Mouse (Mus musculus) bone marrow macrophage, adult 2 months (primary cell): ENCODE measurements around the gene Taf8. TPM values are rescaled to one million over a fixed set of nuclear protein-coding genes. Genes with fewer than 3 reads are reported as not detected.

Source experiments
- H3K27ac ChIP-seq: 2 replicates; pipeline ENCODE4 v1.5.1; 2012; ENCODE audit warnings: low read depth, low read length; ENCODE audit not compliant: insufficient read depth
- H3K4me1 ChIP-seq: 2 replicates; pipeline ENCODE4 v1.6.1; 2012; ENCODE audit warnings: low read length; ENCODE audit not compliant: control insufficient read depth, insufficient read depth
- H3K4me3 ChIP-seq: 2 replicates; pipeline ENCODE4 v1.5.1; 2012; ENCODE audit warnings: mild to moderate bottlenecking, low read length, moderate library complexity; ENCODE audit not compliant: insufficient read depth
- CTCF ChIP-seq: IDR thresholded peaks from 2 replicates; pipeline ENCODE4 v1.5.1; 2012; ENCODE audit warnings: low read depth, mild to moderate bottlenecking, low read length, moderate library complexity
- POLR2A ChIP-seq: IDR thresholded peaks from 2 replicates; pipeline ENCODE4 v1.6.1; 2012; ENCODE audit warnings: mild to moderate bottlenecking, low read depth, low read length, borderline replicate concordance
- polyA plus RNA-seq: library from polyadenylated mRNA; stranded (reverse); fragments of >200 nt; gene quantifications from 2 replicates; pipeline ENCODE4 v1.2.4, GENCODE M21; 2012; ENCODE audit not compliant: missing spikeins, insufficient read depth, insufficient read length

Taf8 gene
- polyA plus RNA-seq, 1 experiment = 30.1 TPM

DNA sequence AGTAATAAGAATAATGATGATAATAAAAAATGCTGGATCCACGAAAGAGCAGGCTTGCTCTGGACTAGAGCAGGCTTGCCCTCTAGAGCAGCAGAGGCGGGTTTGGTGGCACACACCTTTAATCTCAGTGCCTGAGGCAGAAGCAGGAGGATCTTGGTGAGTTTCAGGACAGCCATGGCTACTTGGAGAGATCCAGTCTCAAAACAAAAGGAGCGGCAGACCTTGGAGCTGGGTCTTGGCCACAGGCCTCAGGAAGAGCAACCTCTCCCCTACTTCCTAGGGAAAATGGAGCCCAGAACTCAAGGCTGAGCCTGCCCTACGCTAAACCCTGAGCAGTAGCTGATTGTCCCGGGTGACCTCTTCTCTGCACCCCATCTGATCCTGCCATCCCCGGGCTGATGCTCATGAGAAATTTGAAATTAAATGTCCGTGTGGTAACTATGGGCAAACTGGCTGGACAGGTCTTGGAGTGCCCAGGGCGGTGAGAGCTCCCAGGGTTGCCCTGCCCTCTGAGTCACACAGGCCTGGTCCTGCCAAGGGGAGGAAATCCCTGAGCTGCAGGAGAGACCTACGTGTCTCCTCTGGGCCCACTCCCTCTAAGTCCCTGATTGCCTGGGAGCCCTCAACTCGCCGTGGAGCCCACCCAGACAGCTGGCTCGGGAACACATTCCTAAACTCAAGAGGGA lies 51.1 kb downstream of the Taf8 start:
- Histone ChIP-seq H3K27ac (no peak overlapping the region), H3K4me3 (no peak overlapping the region), H3K4me1 (peaks cover 11% of the 10 kb centered on the region)
- TF ChIP-seq CTCF (no peak), POLR2A (no peak)

DNA sequence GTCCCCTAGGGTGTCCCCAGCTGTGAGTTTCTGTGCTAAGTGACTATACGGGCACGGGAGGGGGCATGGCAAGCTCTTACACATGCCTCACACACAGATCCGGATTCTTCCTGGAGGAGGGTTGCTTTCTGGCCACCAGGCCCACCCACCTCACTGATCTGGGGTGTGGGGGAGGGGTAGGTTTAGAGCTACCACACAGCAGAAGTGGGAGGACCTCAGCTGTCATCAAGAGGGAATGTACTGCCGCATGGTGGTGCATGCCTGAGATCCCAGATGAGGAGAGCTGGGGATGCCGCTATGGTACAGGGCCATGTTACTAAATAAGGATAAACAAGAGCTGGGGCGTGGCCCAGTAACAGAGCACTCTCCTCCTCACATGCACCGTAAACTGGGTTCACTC lies 51.9 kb downstream of the Taf8 start:
- Histone ChIP-seq H3K4me3 (no peak overlapping the region), H3K4me1 (peaks cover 11% of the 10 kb centered on the region)

DNA sequence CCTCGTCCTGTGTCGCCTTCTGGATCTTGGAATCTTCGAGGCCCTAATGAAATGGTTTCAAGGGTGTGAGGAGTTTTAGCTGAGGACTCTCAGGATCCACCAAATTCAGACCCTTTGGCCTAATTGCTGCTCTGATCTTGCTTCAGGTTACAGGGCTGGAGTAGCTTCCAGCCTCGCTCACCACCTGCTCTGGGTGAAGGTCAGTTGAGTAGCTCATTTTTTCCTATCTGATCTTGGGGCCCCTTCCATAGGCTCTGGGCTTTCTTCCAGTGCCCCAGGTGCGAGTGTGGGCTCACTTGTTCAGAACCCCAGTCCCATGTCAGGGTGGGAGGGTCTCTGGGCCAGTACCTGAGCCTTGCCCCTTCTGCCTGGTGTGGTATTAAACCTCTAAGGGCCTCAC lies 52.7 kb downstream of the Taf8 start:
- Histone ChIP-seq H3K4me3 (no peak overlapping the region), H3K27ac (no peak overlapping the region), H3K4me1 (peaks cover 3% of the 10 kb centered on the region)
- TF ChIP-seq POLR2A = no peak
- TF ChIP-seq CTCF = no peak

More for the DNA sequence above, 51.9 kb downstream of the Taf8 start:
- no peak overlapping the region for H3K27ac ChIP-seq
- no peak for TF ChIP-seq CTCF
- TF ChIP-seq POLR2A = no peak

DNA sequence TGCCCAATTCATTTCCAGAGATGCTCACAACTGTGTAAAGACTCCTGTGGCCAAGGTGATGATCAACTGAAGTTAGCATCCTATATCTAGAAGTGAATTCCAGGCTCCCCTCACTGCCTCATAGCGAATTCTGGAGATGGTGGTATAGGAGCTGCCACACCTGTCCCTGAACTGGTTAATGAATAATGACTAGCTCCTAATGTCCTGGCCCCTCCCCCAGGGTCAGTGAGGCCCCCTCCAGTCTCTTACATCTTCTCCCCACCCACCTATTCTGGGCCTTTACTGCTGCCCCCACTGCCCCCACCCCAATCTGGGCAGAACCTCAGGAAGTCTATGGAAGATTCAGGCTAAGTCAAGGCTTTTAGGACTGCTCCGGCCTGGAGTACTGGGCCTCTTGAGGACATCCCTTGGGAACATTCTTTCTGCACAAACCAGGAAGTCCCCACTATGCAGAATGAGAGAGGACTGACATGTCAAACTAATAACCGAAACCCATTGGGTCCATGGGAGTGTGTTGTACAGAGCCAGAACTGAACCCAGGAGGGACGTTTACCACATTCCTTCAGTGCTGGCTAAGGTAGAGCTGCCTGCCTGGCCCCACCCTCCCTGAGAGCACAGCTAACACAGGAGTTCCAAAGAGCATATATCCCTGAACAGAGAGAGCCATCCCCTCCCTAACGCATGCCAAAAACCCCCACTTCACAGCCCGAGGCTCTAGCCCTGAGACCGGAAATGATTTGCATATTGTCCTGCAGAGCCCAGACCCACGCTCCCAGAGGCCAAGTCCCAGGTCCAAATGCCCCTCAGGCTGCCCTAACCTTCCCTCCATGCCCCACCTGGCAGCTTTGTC lies 53.3 kb downstream of the Taf8 start:
- Histone ChIP-seq H3K4me1 (no peaks in the 10 kb centered on the region), H3K4me3 (no peak overlapping the region), H3K27ac (no peak overlapping the region)
- TF ChIP-seq CTCF (no peak), POLR2A (no peak)

DNA sequence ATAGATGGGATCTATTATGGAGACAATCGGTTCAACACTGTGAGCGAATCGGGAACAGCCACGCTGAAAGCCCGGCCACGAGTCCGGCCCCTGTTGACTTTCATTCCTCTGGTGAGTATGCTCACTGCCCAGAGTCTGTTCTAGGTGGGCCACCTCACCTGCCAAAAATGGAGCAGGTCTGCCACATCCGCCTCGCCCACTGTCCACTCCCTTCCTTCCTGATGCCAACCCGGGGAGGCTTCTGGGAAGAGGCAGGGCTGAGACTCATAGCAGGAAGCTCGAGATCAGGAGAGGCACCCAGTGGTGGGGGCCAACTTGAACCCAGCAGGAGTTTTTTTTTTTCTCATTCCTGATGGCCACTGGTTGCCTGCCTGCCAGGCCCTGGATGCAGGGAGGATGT lies 55.5 kb downstream of the Taf8 start:
- Histone ChIP-seq H3K4me3 (no peak overlapping the region), H3K27ac (no peak overlapping the region), H3K4me1 (peaks cover under 1% of the 10 kb centered on the region)
- TF ChIP-seq POLR2A (no peak), CTCF (no peak)

GRCm38 (mm10) chr17:47446025-47446424 lies 56.1 kb downstream of the Taf8 start:
- Histone ChIP-seq H3K4me3 (no peak overlapping the region), H3K4me1 (peaks cover 6% of the 10 kb centered on the region), H3K27ac (no peak overlapping the region)
- TF ChIP-seq POLR2A = no peak

- Histone ChIP-seq H3K27ac (no peak overlapping the region), H3K4me3 (no peak overlapping the region), H3K4me1 (peaks cover 11% of the 10 kb centered on the region)
- TF ChIP-seq CTCF (no peak), POLR2A (no peak)
Observed at GRCm38 (mm10) chr17:47445518-47445917, 56.6 kb downstream of the Taf8 start.

DNA sequence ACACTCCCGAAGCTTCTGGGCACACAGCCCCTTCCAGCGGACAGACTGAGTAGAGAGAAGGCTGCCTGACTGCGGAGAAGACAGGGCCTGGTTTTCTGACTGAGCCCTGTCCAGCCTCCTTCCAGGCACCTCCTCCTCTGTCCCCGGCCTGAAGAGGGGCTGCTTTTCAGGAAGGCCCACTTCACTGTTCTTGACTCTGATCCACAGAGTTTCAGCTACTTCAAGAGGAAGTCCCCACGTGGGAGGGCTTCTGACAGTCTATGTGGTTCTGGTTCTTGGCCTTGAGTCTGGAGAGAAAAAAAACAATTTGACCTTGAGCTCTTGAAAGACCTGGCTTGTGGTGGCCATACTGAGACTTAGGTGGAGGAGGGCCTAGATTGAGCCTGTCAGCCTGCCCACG lies 58.0 kb downstream of the Taf8 start:
- Histone ChIP-seq H3K4me1 (peaks cover 16% of the 10 kb centered on the region), H3K27ac (no peak overlapping the region), H3K4me3 (no peak overlapping the region)
- TF ChIP-seq POLR2A (no peak), CTCF (no peak)

- H3K27ac ChIP-seq = no peak overlapping the region
- H3K4me1 ChIP-seq = peaks cover 23% of the 10 kb centered on the region
- no peak overlapping the region for H3K4me3 ChIP-seq
- TF ChIP-seq POLR2A (no peak), CTCF (no peak)
Observed at GRCm38 (mm10) chr17:47442271-47442670, 59.8 kb downstream of the Taf8 start.
